Mouse (Mus musculus): ENCODE results near the gene Fcgr3.
A peak's percentile ranks its signal among the peaks of the same experiment; 100 is the strongest.

Gene Fcgr3

DNA sequence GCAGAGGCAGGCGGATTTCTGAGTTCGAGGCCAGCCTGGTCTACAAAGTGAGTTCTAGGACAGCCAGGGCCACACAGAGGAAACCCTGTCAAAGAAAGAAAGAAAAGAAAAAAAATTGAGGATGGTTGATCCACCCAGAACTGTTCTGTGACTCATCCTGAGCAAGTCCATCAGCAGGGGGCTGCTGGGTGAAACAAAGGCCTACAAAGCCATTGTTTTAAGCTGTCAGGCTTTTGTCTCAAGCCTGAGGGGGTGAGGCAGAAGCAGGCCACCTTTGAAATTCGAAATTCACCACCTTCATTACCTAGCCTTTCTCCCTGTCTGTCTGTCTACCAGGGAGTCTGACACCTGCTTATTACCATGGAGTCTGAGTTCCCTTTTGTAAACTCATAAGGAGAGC lies 18.2 kb downstream of the Fcgr3 start:
- DNase-seq, result no peak

DNA sequence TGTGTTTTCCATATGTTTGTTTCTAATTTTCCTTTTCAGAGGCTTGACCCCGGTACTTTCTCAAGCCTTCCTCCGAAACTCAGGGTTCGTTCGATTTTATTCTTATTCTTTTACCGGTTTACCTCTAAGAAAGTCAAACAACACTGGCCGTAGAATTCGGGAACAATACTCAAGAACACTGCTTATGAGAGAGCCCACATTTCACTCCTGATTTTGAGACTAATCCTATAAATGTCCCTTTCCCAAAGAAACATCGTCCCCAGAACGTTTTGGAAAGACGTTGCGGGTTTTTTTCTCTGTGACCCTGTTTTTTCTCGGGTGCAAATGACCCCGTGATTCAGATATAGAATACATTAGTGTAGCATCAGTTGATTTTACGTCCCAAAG lies 19.7 kb downstream of the Fcgr3 start:
- no peak for DNase-seq

DNA sequence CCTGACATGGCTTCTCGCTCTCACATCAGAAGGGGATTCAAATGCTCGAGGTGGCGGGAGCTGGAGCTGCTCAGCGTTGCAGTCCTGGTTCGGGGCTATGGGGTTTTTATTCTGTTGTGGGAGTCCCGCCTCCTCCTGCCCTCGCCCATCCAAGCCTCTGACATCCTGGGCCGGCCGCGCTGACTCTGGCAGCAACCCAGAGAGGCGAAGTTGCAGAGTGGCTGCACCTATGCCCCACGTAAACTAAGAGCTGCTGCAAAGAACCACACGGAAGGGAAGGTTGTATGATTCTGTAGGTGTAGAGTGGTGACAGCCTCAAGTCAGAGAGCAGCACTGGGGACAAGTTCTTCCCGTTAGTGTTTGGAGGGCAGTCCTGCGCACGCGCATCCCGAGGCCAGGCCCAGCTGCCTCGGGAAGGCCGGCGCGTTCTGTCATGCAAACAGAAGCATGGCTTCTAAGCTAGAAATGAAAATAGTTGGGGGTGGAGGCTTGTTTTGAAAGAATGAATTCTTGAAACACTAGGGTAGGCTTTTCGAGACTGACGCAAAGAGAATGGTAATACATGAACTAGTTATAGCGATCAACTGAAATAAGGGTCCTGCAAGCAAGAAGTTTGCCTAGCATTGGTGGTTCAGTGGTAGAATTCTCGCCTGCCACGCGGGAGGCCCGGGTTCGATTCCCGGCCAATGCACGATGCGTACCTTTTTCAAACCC lies 20.2 kb downstream of the Fcgr3 start:
- DNase-seq, result peak; percentile 86

DNA sequence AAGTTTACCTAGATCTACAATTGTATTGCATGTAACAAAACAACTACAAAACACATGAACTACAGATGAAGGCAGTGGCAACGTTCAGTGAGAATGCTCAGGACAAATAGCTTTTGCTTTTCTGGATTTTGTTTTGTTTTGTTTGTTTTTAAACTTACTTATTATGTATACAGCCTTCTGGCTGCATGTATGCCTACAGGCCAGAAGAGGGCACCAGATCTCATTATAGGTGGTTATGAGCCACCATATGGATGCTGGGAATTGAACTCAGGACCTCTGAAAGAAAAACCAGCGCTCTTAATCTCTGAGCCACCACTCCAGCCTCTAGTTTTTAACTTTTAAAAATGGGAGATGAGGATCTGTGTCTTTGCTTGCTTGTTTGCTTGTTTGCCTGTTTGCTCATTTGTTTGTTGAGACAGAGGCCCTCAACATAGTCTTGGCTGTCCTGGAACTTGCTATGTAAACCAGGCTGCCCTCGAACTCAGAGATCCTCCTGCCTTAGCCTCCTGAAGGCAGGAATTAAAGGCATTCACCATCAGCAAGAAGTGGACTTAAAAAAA lies 21.1 kb downstream of the Fcgr3 start:
- no peak for DNase-seq

DNA sequence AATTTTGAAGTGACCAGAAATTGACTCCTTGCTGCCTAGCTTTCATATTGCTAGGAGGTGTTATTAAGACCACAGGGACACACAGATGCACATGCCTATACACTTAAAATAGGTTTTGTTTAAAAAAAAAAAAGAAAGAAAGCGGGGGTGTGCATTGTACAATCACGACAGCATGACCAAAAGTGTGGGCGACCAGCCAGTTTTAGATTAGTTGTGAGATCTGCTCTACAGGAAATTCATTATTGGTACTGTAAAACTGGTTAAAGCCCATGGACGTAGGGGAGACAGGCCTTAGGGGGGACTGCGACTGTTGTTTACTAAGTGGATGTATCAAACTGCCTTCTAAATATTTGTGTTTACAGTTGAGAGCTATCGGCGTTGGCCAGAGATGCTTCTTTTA lies 24.9 kb downstream of the Fcgr3 start:
- DNase-seq, result no peak

DNA sequence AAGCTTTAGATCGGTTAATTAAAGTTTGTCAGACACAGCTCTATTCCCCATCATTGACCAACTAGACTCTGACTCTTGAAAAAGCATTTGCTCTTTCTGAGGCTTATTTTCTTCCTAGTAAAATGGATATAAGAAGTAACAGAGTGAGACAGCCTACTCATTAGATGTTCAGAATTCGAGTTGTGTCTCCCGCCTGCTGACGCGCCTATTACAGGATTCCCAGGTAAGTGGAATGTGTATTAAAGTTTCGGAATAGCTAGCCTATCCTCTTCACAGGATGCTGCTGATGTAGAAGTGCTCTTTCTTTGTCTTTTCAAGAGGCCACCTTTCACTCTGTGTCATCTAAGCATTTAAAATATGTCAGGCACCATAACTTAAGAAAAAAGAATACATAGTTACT lies 25.6 kb downstream of the Fcgr3 start:
- no peak for DNase-seq

DNA sequence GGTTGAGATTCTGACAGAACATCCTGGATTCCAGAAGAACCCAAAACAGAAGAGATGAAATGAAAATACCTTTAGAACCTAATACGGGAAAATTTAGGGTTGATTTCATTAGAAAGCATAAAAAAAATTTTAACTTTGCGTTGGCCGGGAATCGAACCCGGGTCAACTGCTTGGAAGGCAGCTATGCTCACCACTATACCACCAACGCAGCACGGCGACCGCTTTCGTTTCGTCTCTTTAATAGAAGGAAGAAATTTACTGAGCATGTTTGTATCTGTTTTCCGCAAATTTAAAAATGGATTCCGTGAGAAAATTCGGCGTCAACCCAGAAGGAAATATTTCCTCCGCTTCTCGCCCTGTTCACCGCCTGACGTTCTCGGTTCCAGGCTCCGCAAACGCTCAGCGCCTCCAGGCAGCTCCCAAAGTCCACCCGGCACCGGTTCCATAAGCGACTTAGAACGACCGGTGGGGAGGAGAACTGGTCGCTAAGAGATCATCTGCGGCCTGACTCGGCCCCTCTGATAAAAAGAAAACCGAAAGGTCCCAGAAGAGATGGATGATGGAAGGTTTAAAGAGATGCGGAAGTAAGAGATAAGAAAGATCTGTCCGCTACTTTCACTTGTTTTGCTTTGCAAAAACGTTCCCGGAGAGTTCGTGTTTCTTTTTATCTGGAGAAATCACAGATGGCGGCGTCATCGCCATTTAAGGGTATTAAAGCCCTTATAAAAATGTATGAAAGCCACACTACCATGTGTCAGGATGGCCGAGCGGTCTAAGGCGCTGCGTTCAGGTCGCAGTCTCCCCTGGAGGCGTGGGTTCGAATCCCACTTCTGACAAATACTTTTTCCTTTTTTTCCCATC lies 26.6 kb downstream of the Fcgr3 start:
- peak; percentile 83 for DNase-seq

DNA sequence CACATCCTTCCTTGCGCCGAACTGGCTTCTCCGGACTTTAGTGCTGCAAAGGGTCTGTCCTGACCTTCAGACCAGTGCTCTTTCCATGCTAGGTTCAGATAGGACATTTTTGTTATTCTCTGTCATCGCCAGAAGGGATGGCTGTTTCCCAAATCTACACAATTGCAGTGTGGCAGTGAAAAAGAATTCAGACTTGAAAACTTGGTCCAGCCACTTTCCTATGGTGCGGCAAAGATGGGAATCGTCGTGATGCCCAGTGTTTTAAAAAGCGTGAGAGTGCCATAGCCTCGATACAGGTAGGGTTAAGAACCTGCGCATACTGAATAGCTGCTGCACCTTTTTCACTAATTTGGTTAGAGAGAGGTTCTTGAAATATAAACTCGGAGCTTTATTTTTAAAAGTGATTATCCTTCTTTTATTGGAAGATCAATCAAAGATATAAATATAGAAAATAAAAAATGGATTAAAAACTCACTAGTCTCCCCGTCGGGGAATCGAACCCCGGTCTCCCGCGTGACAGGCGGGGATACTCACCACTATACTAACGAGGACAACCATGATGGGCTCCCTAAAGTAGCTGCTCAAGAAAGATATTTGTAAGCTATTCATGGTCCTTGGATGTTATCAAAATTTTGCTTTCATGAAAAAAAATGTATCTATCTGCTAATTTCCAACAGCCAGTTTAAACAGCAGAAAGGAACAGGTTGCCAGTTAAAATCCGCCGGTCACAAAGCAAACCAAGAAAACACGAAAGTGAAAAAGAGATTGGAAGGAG lies 28.0 kb downstream of the Fcgr3 start:
- peak; percentile 77 for DNase-seq

DNA sequence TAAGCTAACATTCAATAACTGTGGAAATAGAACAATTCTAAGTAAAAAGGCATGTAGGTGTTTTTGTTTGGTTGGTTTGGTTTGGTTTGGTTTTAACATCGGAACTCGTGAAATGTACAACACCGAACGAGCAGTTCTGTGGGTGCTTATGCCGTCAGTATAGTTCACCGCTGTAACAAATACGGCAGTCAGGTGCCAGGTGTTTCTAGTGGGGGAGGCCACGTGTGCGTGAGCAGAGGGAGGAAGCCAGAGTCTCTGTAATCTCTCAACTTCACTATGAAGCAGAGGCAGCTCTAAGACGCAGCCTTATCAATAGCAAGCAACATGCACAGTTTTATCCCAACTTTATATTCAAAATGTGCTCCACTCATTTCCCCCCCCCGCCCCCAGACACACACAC lies 29.1 kb downstream of the Fcgr3 start:
- DNase-seq, result no peak

DNA sequence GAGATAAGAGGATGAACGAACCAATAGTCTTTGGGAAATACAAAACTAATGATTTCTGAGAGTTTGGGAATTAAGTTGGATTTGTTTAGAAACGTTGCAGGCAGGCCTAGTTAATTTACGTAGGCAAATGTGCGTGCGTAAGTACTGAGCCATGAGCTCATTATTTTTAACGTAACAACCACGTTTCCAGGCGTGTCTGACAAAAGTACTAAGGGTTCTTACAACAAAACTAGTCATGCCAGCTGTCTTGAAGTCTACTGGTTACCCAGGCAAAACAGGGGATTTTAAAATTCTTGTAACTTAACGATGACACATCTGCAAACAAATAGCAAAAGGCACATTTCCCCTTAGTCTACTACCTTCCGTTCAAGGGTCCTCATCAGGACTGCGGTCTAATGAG lies 30.5 kb downstream of the Fcgr3 start:
- no peak for DNase-seq

DNA sequence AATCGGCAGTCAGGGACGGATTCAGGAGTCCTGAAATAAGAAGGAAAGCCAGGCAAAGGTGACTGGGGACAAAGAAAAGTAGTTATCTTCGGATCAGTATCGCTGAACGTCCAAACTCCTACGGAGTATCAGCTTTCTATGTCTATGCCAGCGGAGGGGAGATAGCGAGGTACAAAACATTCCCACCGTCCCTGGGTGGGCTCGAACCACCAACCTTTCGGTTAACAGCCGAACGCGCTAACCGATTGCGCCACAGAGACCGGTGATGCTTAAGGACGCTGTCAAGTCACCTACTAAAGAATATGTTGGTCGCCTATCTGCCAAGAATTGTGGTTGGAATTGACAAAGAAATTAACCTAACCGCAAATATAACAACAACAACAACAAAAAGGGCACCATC lies 31.0 kb downstream of the Fcgr3 start:
- DNase-seq, result peak; percentile 90

DNA sequence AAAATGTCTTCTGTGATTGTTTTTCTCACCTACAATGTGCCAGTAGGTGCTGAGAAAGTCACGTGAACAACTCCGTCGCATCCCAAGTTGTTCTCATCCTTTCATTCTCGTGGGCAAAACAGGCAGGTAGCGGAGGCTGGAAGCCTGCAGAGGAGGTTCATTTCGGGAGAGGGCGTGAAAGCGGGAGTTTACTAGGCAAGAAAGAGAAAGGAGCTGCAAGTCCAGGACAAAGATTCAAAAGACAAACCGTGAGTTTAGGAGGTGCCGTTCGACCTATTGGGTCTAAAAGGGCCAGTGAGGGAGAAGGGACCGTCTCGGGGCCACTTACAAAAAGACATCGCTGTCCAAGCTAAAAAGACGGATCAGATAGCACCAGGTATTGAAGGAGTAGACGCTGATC lies 31.5 kb downstream of the Fcgr3 start:
- peak; percentile 14 for DNase-seq

DNA sequence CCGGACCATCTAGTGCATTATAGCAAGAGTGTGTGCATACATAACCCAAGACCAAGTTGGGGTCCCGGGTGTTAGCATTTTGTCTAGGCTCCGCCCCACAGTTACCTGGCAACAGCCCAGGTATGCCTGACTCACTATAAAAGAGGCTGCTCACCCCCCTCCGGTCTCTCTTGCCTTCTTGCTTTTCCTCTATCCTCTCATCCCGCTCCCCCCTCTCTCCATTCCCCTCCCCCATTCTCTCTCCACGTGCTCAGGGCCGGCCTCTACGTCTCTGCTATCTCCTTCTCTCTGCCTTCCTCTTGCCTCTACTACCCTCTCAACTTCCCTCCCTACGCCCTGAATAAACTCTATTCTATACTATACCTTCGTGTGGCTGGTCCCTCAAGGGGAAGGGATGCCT lies 32.0 kb downstream of the Fcgr3 start:
- DNase-seq, result peak; percentile 14

DNA sequence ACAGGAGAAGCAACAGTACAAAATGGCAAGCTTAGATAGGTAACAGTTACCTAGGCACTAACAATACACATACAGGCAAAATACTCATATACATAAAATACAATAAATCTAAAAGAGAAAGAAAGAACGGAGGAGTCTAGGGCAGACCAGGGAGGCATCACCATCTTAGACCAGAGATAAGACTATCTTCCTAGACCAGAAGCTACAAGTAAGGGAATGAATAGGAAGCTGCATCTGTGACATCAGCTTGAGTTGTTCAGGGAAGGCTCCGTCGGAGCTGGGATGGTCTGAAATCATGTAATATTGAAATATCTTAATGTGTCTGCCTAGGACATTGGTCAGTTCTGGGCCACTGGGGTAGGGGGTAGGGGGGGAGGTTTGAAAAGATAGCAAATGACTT lies 33.0 kb downstream of the Fcgr3 start:
- no peak for DNase-seq

DNA sequence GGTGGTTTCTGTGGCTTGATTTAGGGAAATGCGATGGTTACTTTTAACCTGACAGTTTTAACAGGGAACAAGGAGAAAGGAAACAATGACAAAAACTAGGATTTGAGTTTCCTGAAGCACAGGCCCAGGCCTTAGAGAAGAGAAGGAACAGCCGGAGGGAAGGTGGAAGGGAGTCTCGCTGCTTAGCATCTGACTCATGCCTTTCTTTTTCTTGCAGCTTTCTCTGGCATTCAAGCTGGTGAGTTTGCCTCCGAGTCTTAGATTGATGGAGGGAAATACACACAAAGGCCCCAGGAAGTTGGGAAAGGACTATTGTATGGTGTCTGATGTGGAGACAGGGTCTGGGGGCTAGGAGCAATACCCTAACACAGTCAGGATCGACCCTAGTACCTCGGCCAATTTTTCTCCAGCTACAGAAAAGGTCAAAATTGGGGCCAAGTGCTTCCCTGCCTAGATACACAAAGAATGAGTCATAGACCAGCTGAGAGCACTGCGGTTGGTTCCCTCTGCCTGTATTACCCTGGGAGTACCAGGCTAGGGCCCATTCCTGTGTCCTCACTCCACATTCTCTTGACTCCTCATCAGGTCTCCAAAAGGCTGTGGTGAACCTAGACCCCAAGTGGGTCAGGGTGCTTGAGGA lies 45.3 kb downstream of the Fcgr3 start:
- DNase-seq, result no peak

DNA sequence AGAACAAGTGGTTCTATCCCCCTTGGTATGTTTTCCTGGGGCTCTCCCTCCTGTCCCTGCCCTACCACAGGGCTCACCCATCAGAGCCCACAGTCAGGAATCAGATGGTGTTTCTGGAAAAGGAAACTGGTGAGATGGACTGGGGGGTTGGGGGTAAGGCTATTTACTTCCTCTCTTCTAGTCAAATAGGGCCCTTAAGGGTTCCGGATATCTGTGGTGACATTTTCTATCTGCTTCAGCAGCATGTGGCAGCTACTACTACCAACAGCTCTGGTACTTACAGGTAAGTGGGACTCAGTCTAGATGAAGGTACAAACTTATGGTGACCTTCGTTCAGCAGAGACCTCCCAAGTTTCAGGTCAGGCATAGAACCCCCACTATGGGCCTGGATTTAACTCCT lies 46.0 kb downstream of the Fcgr3 start, which contains the start of gene Fcgr4:
Fcgr4 (plus strand) TSS at position 184 of the 400 bp plus-strand sequence.
- no peak for DNase-seq

DNA sequence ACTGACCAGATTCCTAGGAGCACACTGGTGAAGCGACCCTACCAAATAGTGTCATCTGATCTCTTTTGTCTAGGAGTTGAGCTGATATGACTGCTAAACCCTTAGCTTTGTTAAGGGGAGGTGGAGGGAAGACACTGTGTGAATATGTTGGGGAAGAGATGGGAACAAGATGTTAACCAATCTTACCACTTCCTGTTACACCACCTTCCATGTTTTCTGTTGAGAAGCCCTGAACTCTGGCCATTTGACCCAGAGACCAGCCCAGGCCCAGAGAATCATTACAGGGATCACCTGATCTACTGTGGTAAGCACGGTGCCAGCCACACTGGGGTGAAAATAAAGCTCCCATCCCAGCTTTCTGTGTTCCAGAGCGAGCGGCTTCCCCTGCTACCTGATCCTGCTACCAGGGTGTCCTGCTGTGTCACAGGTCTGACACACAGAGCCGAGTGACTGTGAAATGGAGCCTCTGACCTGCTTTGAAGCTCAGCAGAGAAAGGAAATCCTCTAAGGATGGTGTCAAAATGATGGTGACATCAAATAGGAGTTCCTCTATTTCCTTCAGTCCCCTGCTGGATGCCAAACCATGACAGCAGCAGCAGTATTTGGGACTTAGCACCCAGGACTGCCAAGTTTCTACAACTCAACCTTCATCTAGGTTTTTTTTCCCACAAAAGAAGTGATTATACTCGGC lies 47.1 kb downstream of the Fcgr3 start:
- no peak for DNase-seq

DNA sequence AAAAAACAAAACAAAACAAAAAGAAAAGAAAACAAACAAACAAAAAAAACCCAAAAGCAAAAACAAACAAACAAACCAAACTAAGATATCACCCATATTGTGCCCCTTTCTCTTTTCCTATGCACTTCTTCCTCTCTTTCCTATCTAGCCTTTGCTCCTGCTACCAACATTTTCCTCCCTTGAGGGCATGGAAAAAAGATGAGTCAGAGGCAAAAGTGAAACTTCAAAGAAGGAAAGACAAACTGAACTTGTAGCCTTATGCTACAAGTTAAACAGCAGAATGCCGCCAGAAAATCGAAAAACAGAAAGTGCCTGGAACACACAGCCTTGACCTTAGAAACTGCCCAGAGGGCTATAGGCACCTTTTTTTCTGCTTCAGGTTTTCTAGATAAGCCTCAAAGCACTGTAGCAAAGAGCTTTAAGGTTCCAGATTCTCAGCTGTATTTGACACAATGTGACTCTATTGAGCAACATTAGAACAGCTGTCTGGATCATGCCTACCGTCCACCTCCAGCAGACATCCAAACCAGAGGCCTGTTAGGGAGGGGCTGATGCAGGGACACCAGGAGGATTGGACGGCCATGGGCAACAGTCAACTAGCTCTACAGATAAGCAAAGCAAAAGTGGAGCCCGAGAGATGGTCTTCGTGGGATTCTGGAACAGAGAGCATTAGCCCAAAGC lies 47.9 kb downstream of the Fcgr3 start:
- no peak for DNase-seq

DNA sequence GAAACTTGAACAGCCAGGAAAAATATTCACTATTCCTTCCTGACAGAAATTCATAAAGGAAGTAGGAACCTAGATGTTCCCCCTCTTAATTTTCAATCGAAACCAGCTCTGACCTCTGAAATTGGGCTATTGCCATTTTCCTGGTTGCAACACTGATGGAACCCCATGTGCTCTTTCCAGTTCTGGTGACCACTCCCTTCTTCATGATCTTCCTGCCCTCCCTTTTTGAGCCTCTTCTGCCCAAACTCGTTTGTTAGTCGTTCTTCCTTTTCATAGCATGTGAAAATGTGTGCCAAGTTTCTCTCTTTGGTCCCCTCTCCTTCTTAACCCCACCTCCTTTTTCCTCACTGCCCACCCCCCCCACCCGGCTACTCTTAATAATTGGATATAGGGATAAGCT lies 53.0 kb downstream of the Fcgr3 start:
- no peak for DNase-seq

DNA sequence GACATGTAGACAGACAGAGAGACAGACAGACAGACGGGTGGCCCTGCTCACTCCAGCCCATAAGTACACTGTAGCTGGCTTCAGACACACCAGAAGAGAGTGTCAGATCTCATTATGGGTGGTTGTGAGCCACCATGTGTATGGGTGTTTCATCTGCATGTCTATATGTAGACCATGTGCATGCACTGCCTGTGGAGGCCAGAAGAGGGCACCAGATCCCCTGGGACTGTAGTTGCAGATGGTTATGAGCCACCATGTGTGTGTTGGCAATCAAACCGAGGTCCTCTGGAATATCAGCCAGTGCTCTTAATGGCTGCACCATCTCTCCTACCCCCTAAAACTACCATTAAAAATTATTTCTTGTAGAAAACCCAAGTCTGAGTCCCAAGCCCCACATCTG lies 57.8 kb downstream of the Fcgr3 start:
- peak; percentile 30 for DNase-seq

DNA sequence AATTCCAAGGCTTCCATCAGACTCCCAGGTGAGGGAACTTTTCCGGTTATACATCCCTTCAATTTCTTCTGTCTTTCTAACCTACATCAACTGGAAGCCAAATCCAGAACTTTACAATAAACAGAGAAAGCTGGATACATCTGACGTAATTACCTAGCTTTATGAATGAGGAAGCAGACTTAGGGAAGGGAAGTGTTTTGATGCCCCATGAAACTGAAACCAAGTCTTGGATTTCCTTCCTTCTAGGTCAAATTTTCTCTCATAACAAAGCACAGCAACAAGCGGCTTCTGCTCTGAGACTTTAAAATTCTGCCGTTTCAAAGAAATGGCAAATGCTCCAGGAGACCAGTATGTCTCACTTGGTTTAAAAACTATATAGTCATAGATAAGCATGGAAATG lies 58.4 kb downstream of the Fcgr3 start:
- no peak for DNase-seq

DNA sequence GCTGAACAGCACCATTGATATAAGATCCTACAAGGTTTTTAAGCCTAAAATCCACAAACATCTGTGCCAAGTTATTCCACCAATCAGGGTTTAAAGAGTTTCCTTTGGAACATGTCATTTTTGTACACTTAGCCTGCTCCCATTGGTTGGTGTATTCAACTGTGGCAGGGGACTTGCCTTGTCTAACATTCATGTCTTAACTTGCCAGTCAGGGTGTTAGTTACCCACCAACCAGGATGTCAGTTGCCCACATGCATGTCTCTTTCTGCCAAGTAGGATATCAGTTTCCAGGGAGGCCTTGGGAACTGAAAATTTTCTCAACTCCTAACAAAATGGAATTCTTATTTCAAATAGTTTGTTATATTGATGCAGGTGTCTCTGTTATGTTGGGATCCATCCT lies 59.1 kb downstream of the Fcgr3 start:
- no peak for DNase-seq

Measured in thymus, postnatal 14 days (tissue).